Mouse (Mus musculus) intestine, postnatal 0 days (tissue): ENCODE data around the gene Jup. TPM values are rescaled to one million over a fixed set of nuclear protein-coding genes. Genes with fewer than 3 reads are reported as not detected.
A peak's percentile ranks its signal among the peaks of the same experiment; 100 is the strongest.

Experiments used
- ATAC-seq: fragments of 200-750 bp; cut with Nextera tagmentation; 2 replicates; pipeline ENCODE4 v1.8.0; 2017; ENCODE audit warnings: mild to moderate bottlenecking, moderate TSS enrichment, moderate library complexity
- H3K27ac ChIP-seq: fragments of 300-500 bp; sonication (generic); 2 replicates; pipeline ENCODE4 v1.5.1; 2014; ENCODE audit warnings: mild to moderate bottlenecking, low read depth, low read length, moderate library complexity
- H3K27me3 ChIP-seq: fragments of 300-500 bp; sonication (generic); replicated peaks from 2 replicates; pipeline ENCODE4 v1.6.1; 2014; ENCODE audit warnings: low read length, mixed read lengths; ENCODE audit not compliant: control insufficient read depth, insufficient read depth
- H3K36me3 ChIP-seq: fragments of 300-500 bp; sonication (generic); 2 replicates; pipeline ENCODE4 v1.6.1; 2014; ENCODE audit warnings: mild to moderate bottlenecking, moderate library complexity; ENCODE audit not compliant: control insufficient read depth, insufficient read depth
- H3K4me1 ChIP-seq: fragments of 300-500 bp; sonication (generic); replicated peaks from 2 replicates; pipeline ENCODE4 v1.6.1; 2014; ENCODE audit warnings: antibody characterized with exemption, low read length, mixed read lengths; ENCODE audit not compliant: control insufficient read depth, insufficient read depth
- H3K4me2 ChIP-seq: fragments of 300-500 bp; sonication (generic); replicated peaks from 2 replicates; pipeline ENCODE4 v1.6.1; 2014; ENCODE audit warnings: low read depth, mild to moderate bottlenecking, moderate library complexity
- H3K4me3 ChIP-seq: fragments of 300-500 bp; sonication (generic); 2 replicates; pipeline ENCODE4 v1.5.1; 2014; ENCODE audit warnings: low read depth, low read length
- H3K9ac ChIP-seq: fragments of 300-500 bp; sonication (generic); 2 replicates; pipeline ENCODE4 v1.6.1; 2014; ENCODE audit warnings: mild to moderate bottlenecking, low read depth, low read length
- H3K9me3 ChIP-seq: fragments of 300-500 bp; sonication (generic); 2 replicates; pipeline ENCODE4 v1.6.1; 2016; ENCODE audit warnings: mixed run types; ENCODE audit not compliant: control insufficient read depth
- CTCF ChIP-seq: sonication (generic); IDR thresholded peaks from 2 replicates; pipeline ENCODE4 v1.5.1; 2016; ENCODE audit warnings: low read depth, mild to moderate bottlenecking, control low read depth, antibody characterized with exemption, moderate library complexity
- WGBS: fragments of 180-500 bp; shearing (Covaris S2); extraction: QIAGEN DNeasy Blood & Tissue Kit; methylation state at CpG from one replicate; pipeline ENCODE4 v1.1.7; 2014; 5-methylcytosine and 5-hydroxymethylcytosine counted together
- polyA plus RNA-seq: library from polyadenylated mRNA; unstranded; fragments of >200 nt; fragmentation: Nextera tagmentation; extraction: Ambion mirVana; gene quantifications from 2 replicates; pipeline ENCODE4 v1.2.1, GENCODE M21; 2015

Gene Jup
- polyA plus RNA-seq, 1 experiment from 2014 or later: 103 TPM

DNA sequence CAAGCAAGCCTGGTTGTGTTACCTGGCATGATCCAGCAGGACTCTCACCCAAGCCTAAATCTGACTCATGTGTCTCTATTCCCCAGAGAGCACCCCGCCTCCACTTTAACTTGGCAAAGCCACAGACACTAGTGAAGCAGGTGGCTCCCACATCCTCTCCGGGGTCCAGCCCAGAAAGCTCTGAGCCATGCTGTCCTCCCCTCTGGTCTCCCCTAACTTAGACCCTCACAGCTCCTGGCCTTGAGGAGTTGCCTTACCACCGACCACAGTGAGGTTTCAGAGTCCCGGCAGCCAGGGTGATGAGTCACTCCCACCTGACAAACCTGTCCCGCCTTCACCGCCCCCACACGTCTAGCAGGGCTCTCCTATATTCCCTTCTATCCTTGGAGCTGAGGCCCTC is 3.8 kb downstream of the Jup start:
- Histone ChIP-seq H3K4me1 (peaks cover 18% of the 10 kb centered on the region), H3K36me3 (no peaks in the 10 kb centered on the region; the same call in 1 of the 2 replicates), H3K4me2 (peak overlapping the region; percentile 40), H3K4me3 (no peak overlapping the region), H3K27me3 (no peaks in the 10 kb centered on the region), H3K9me3 (no peaks in the 10 kb centered on the region), H3K27ac (0 out of 2 replicates have a peak overlapping the region, but pooled peaks have one; percentile 6), H3K9ac (no peak overlapping the region)
- no peak for TF ChIP-seq CTCF
- ATAC-seq: no peak
- WGBS: 51% methylated on average over 7 of the region's 7 CpGs

DNA sequence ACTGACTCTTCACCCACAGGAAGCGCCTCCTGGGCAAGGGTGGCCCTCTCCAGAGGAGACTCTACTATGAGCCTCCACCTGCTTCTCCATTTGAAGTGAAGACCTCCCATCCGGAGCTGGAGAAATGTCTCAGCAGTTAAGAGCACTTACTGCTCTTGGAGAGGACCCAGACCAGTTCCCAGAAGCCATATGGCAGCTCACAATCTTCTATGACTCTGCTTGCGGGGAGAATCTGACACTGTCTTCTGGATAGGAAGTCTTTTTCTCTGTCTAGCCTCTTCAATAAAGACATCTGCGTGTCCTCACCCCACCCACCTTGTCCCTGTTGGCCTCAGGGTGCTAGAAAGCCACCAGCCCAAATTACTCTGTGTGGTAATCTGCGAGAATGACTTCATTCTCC is 4.6 kb downstream of the Jup start:
- Histone ChIP-seq H3K4me3 (no peak overlapping the region), H3K9ac (no peak overlapping the region), H3K36me3 (no peaks in the 10 kb centered on the region; the same call in 1 of the 2 replicates), H3K9me3 (no peaks in the 10 kb centered on the region), H3K27me3 (no peaks in the 10 kb centered on the region), H3K4me2 (no peak overlapping the region; the same call in 1 of the 2 replicates), H3K4me1 (peaks cover 22% of the 10 kb centered on the region), H3K27ac (peak overlapping the region; percentile 35; the same call in 1 of the 2 replicates)
- no peak for TF ChIP-seq CTCF
- no peak for ATAC-seq
- 63% methylated on average over 5 of the region's 5 CpGs for WGBS

DNA sequence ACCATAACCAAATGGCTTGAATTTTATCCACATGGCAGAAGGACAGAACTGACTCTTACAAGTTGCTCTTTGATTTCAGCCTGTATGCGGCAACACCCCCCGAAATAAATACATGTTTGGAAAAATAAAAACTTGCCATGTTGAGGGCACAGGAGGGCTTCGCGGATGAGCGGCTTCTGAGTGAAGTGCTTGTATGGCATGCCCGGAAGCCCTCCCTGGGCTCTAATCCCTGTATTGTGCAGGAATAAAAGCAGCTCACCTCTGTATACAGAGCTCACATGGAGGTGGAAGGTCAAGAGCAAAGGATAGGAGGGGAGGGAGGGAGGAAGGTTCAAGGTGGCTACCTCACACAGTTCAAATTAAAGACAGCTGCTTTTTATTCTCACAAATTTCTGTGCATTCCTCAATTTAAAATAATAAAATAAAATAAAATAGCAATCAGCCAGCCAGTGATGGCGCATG is 5.6 kb downstream of the Jup start:
- no peak overlapping the region for H3K4me2 ChIP-seq
- H3K4me3 ChIP-seq: no peak overlapping the region
- peaks cover 30% of the 10 kb centered on the region for H3K4me1 ChIP-seq
- no peaks in the 10 kb centered on the region for H3K27me3 ChIP-seq
- H3K27ac ChIP-seq: no peak overlapping the region
- no peak overlapping the region for H3K9ac ChIP-seq
- ATAC-seq: no peak
- H3K9me3 ChIP-seq: no peaks in the 10 kb centered on the region
- no peak for TF ChIP-seq CTCF
- WGBS: 92% methylated on average over 7 of the region's 7 CpGs
- no peaks in the 10 kb centered on the region; the same call in 1 of the 2 replicates for H3K36me3 ChIP-seq

DNA sequence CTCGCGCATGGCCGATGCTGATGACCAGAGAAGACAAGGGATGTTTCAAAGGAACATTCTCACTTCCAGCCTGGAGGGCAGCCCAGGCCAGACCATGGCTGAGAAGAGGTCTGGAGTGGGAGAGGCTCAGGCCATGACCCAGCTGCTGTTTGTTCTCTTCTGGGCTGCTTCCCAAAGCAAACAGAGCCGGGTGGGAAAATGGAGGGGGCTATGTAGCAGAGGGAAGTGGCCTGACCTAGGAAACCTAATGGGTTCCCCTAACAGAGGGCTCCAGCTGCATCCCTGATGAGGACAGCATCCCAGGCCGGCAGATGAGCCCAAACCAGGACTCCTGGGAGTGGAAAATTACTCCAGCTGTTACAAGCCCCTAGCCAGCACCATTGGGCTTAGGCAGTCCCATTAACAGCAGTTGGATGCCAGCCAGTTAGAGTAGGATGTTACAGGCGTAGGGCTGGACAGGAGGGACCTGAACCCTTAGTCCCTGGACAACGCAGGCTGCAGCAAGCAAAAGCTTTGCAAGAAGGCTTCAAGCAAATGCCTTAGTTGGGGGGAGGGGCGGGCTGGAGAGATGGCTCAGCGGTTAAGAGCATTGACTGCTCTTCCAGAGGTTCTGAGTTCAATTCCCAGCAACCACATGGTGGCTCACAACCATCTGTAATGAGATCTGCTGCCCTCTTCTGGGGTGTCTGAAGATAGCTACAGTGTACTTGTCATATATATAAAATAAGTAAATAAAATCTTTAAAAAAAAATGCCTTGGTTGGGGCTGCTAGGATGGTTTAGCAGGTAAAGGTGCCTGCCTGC is 6.3 kb downstream of the Jup start:
- Histone ChIP-seq H3K27me3 (no peaks in the 10 kb centered on the region), H3K9ac (no peak overlapping the region), H3K36me3 (peaks cover 2% of the 10 kb centered on the region), H3K27ac (0 out of 2 replicates have a peak overlapping the region, but pooled peaks have one; percentile 15), H3K4me2 (no peak overlapping the region), H3K9me3 (no peaks in the 10 kb centered on the region), H3K4me1 (peaks cover 36% of the 10 kb centered on the region), H3K4me3 (no peak overlapping the region)
- TF ChIP-seq CTCF: peak; percentile 45
- ATAC-seq: no peak; the same call in 1 of the 2 replicates
- WGBS: 45% methylated on average over 9 of the region's 9 CpGs

DNA sequence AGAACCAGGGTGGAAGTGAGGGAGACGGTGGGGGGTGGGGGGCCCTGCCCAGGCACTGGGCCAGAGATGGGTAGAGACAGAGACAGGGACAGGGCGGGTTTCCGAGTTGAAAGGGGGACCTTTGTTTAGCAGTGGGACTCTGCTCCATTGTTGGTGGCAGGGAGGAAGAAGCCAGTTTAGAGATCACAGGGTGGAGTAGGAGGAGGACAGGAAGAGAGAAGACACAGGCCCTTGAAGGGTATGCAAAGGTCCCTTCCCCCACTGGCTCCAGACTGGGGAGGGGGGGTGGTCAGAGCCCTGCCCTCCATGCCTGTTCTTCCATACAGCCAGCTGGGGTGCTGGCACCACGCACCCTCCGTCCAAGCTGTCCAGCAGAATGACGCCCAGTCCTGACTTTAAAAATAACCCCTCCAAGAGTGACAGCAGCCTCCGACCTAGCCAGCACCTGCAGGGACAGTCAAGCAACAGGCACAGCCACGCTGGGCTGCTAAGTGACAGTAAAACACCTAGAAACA is 7.6 kb downstream of the Jup start:
- Histone ChIP-seq H3K4me1 (peaks cover 36% of the 10 kb centered on the region), H3K9ac (no peak overlapping the region), H3K27ac (peak overlapping the region; percentile 57), H3K9me3 (no peaks in the 10 kb centered on the region), H3K4me2 (no peak overlapping the region), H3K36me3 (peaks cover 15% of the 10 kb centered on the region), H3K27me3 (no peaks in the 10 kb centered on the region), H3K4me3 (no peak overlapping the region)
- ATAC-seq: no peak
- TF ChIP-seq CTCF: no peak
- WGBS: 37% methylated on average over 8 of the region's 8 CpGs

DNA sequence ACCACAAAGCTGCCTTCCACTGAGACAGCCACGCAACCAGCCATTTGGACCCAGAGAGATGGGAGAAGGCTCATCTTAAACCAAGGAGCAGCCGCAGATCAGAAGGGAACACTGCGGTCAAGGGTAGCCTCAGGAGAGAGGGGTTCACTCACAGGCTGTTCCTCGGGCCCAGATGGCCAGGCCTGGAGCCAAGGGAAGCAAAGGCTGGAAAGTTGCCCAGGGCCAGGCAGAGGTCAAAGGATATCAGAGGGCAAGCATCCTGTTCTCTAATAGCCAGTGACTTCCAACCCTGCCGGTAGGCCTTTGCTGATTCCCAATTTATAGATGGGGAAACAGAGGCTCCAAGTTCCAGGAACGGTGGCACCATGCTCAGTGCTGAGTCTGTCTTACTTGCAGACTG is 9.0 kb downstream of the Jup start:
- peaks cover 34% of the 10 kb centered on the region for H3K4me1 ChIP-seq
- WGBS: 57% methylated on average over 6 of the region's 6 CpGs
- H3K9ac ChIP-seq: no peak overlapping the region; the same call in 1 of the 2 replicates
- peak overlapping the region; percentile 24; the same call in 1 of the 2 replicates for H3K4me2 ChIP-seq
- no peak for ATAC-seq
- H3K27ac ChIP-seq: no peak overlapping the region
- H3K4me3 ChIP-seq: no peak overlapping the region
- TF ChIP-seq CTCF: no peak
- peaks cover 29% of the 10 kb centered on the region for H3K36me3 ChIP-seq
- no peaks in the 10 kb centered on the region for H3K27me3 ChIP-seq
- H3K9me3 ChIP-seq: no peaks in the 10 kb centered on the region
